Mouse (Mus musculus) cortical plate, adult 2 months (tissue): ENCODE data around the gene Syt7.

Source experiments
- CTCF ChIP-seq: fragments of 200-500 bp; IDR thresholded peaks from 2 replicates; pipeline ENCODE4 v1.5.1; 2011; ENCODE audit warnings: mild to moderate bottlenecking, control low read depth, low read length; ENCODE audit not compliant: insufficient read depth; ENCODE audit errors: extremely low read depth
- POLR2A ChIP-seq: fragments of 200-500 bp; IDR thresholded peaks from 2 replicates; pipeline ENCODE4 v1.6.1; 2011; ENCODE audit warnings: mild to moderate bottlenecking, low read length, control low read depth; ENCODE audit not compliant: insufficient read depth; ENCODE audit errors: extremely low read depth

DNA sequence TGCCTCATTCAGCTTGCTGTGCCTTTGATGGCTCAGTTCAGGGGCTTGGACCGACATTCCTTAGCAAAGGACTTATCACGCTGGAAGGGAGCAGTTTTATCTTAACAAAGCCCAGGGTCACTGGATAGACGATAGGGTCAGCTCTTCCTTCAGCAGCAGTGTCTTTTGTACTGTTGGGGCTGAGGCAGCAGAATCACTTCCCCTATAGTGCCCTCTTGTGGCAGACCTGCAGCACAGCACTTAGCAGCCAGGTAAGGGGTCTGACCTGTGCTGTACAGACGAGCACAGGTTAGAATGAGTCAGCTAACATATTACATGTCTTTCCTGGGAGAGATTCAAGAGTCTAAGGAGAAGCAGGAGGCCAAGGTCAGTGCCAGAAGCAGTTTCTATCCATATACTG is 113.7 kb downstream of the Syt7 start:
- peak; percentile 85 for TF ChIP-seq CTCF
- TF ChIP-seq POLR2A = no peak
